Mouse (Mus musculus) liver, postnatal 0 days (tissue): ENCODE data around the gene Jarid2. TPM values are rescaled to one million over a fixed set of nuclear protein-coding genes. Genes with fewer than 3 reads are reported as not detected.

Source experiments
- ATAC-seq: fragments of 200-750 bp; cut with Nextera tagmentation; 2 replicates; pipeline ENCODE4 v1.8.0; 2017; ENCODE audit warnings: mild to moderate bottlenecking, moderate library complexity
- DNase-seq: peaks from one replicate; pipeline ENCODE4 v3.0.0-alpha.2; 2016
- H3K27ac ChIP-seq: fragments of 300-500 bp; sonication (generic); 2 replicates; pipeline ENCODE4 v1.5.1; 2014; ENCODE audit warnings: antibody characterized with exemption, moderate library complexity, mild to moderate bottlenecking, low read depth
- H3K27me3 ChIP-seq: fragments of 300-500 bp; sonication (generic); 2 replicates; pipeline ENCODE4 v1.6.1; 2014; ENCODE audit warnings: low read length, control low read depth, mixed read lengths; ENCODE audit not compliant: insufficient read depth
- H3K36me3 ChIP-seq: fragments of 300-500 bp; sonication (generic); replicated peaks from 2 replicates; pipeline ENCODE4 v1.6.1; 2014; ENCODE audit warnings: mild to moderate bottlenecking, control low read depth, low read length, moderate library complexity, mixed read lengths; ENCODE audit not compliant: insufficient read depth
- H3K4me1 ChIP-seq: fragments of 300-500 bp; sonication (generic); 2 replicates; pipeline ENCODE4 v1.6.1; 2014; ENCODE audit warnings: antibody characterized with exemption, mild to moderate bottlenecking, control low read depth; ENCODE audit not compliant: insufficient read depth
- H3K4me2 ChIP-seq: fragments of 300-500 bp; sonication (generic); 2 replicates; pipeline ENCODE4 v1.6.1; 2014; ENCODE audit warnings: low read depth, mild to moderate bottlenecking, low read length, moderate library complexity, mixed read lengths
- H3K4me3 ChIP-seq: fragments of 300-500 bp; sonication (generic); 2 replicates; pipeline ENCODE4 v1.5.1; 2014; ENCODE audit warnings: low read depth, low read length
- H3K9ac ChIP-seq: fragments of 300-500 bp; sonication (generic); replicated peaks from 2 replicates; pipeline ENCODE4 v1.6.1; 2014; ENCODE audit warnings: mild to moderate bottlenecking, moderate library complexity
- H3K9me3 ChIP-seq: fragments of 300-500 bp; sonication (generic); 2 replicates; pipeline ENCODE4 v1.6.1; 2016; ENCODE audit warnings: mild to moderate bottlenecking, control low read depth, low read length, mixed read lengths
- CTCF ChIP-seq: sonication (generic); IDR thresholded peaks from 2 replicates; pipeline ENCODE4 v1.5.1; 2016; ENCODE audit warnings: antibody characterized with exemption, low read depth
- EP300 ChIP-seq: IDR thresholded peaks from 2 replicates; pipeline ENCODE4 v1.6.1; 2016; ENCODE audit warnings: antibody characterized with exemption, low read depth, mild to moderate bottlenecking
- WGBS: fragments of 180-500 bp; shearing (Covaris S2); extraction: QIAGEN DNeasy Blood & Tissue Kit; methylation state at CpG from one replicate; pipeline ENCODE4 v1.1.7; 2014; ENCODE audit not compliant: insufficient replicate concordance; 5-methylcytosine and 5-hydroxymethylcytosine counted together
- polyA plus RNA-seq: library from polyadenylated mRNA; unstranded; fragments of >200 nt; fragmentation: Nextera tagmentation; extraction: Ambion mirVana; gene quantifications from 2 replicates; pipeline ENCODE4 v1.2.1, GENCODE M21; 2015

The Jarid2 gene
- polyA plus RNA-seq, 1 experiment from 2014 or later: 6.8 TPM

GRCm38 (mm10) chr13:44753206-44753605 lies 23.9 kb downstream of the Jarid2 start:
- DNase-seq: no peak
- Histone ChIP-seq H3K4me1 (no peaks in the 10 kb centered on the region; the same call in 1 of the 2 replicates), H3K9me3 (no peaks in the 10 kb centered on the region), H3K27ac (no peak overlapping the region), H3K27me3 (no peaks in the 10 kb centered on the region), H3K9ac (no peak overlapping the region), H3K4me2 (no peak overlapping the region), H3K4me3 (no peak overlapping the region), H3K36me3 (no peaks in the 10 kb centered on the region)
- WGBS: 76% methylated on average over 2 of the region's 2 CpGs
- TF ChIP-seq CTCF: no peak
- no peak for TF ChIP-seq EP300
- no peak for ATAC-seq

GRCm38 (mm10) chr13:44755434-44755833 lies 26.2 kb downstream of the Jarid2 start:
- Histone ChIP-seq H3K4me1 (no peaks in the 10 kb centered on the region; the same call in 1 of the 2 replicates), H3K9ac (no peak overlapping the region), H3K4me2 (no peak overlapping the region), H3K4me3 (no peak overlapping the region), H3K36me3 (no peaks in the 10 kb centered on the region), H3K9me3 (no peaks in the 10 kb centered on the region), H3K27ac (no peak overlapping the region), H3K27me3 (no peaks in the 10 kb centered on the region)
- DNase-seq (no peak), ATAC-seq (no peak)
- TF ChIP-seq CTCF (no peak), EP300 (no peak)
- 67% methylated on average over 5 of the region's 5 CpGs for WGBS

GRCm38 (mm10) chr13:44758750-44759149 lies 29.5 kb downstream of the Jarid2 start:
- Histone ChIP-seq H3K9ac (no peak overlapping the region), H3K4me2 (no peak overlapping the region), H3K4me3 (no peak overlapping the region), H3K36me3 (no peaks in the 10 kb centered on the region), H3K4me1 (no peaks in the 10 kb centered on the region), H3K9me3 (no peaks in the 10 kb centered on the region), H3K27ac (no peak overlapping the region), H3K27me3 (no peaks in the 10 kb centered on the region)
- ATAC-seq: no peak
- no peak for DNase-seq
- TF ChIP-seq CTCF (peak; percentile 58), EP300 (no peak)
- 47% methylated on average over 1 of the region's 1 CpGs for WGBS

- DNase-seq (no peak), ATAC-seq (peak; percentile 25; the same call in 1 of the 2 replicates)
- Histone ChIP-seq H3K4me3 (no peak overlapping the region), H3K27me3 (no peaks in the 10 kb centered on the region), H3K9ac (no peak overlapping the region), H3K4me1 (no peaks in the 10 kb centered on the region), H3K36me3 (no peaks in the 10 kb centered on the region), H3K27ac (no peak overlapping the region), H3K4me2 (no peak overlapping the region), H3K9me3 (no peaks in the 10 kb centered on the region)
- TF ChIP-seq EP300: no peak
- TF ChIP-seq CTCF: no peak
- WGBS: 86% methylated on average over 1 of the region's 1 CpGs
These were observed 31.5 kb downstream of the Jarid2 start for GRCm38 (mm10) chr13:44760761-44761160.

- H3K27ac ChIP-seq: no peak overlapping the region
- H3K36me3 ChIP-seq: no peaks in the 10 kb centered on the region
- DNase-seq (no peak), ATAC-seq (no peak)
- 48% methylated on average over 3 of the region's 3 CpGs for WGBS
- H3K9ac ChIP-seq: no peak overlapping the region
- TF ChIP-seq CTCF: no peak
- no peak for TF ChIP-seq EP300
- no peak overlapping the region for H3K4me3 ChIP-seq
- H3K27me3 ChIP-seq: no peaks in the 10 kb centered on the region
- no peaks in the 10 kb centered on the region for H3K9me3 ChIP-seq
- H3K4me2 ChIP-seq: no peak overlapping the region
- peaks cover 4% of the 10 kb centered on the region for H3K4me1 ChIP-seq
These were observed 33.8 kb downstream of the Jarid2 start for GRCm38 (mm10) chr13:44763068-44763467.

GRCm38 (mm10) chr13:44767751-44768150 lies 38.5 kb downstream of the Jarid2 start:
- no peak for ATAC-seq
- H3K36me3 ChIP-seq: peaks cover 2% of the 10 kb centered on the region; the same call in 1 of the 2 replicates
- no peak overlapping the region for H3K4me3 ChIP-seq
- 50% methylated on average over 6 of the region's 6 CpGs for WGBS
- no peak overlapping the region for H3K27ac ChIP-seq
- TF ChIP-seq CTCF (no peak), EP300 (no peak)
- H3K9me3 ChIP-seq: no peaks in the 10 kb centered on the region
- peaks cover 23% of the 10 kb centered on the region for H3K4me1 ChIP-seq
- H3K27me3 ChIP-seq: no peaks in the 10 kb centered on the region
- no peak overlapping the region for H3K4me2 ChIP-seq
- no peak for DNase-seq
- no peak overlapping the region for H3K9ac ChIP-seq
